Mouse (Mus musculus) splenic B cell, adult 2 months (primary cell): ENCODE data around the gene Ndufa9.

Source experiments
- DNase-seq: peaks from one replicate; pipeline ENCODE4 v3.0.0-alpha.2; 2011; ENCODE audit warnings: low read depth, low spot score
- H3K27me3 ChIP-seq: 2 replicates; pipeline ENCODE4 v1.6.1; 2012; ENCODE audit warnings: mild to moderate bottlenecking, low read length, moderate library complexity, mixed read lengths; ENCODE audit not compliant: control insufficient read depth, poor library complexity, insufficient read depth, severe bottlenecking
- H3K36me3 ChIP-seq: 2 replicates; pipeline ENCODE4 v1.6.1; 2012; ENCODE audit warnings: mild to moderate bottlenecking, low read length, moderate library complexity, mixed read lengths; ENCODE audit not compliant: control insufficient read depth, poor library complexity, insufficient read depth, severe bottlenecking

Gene Ndufa9

GRCm38 (mm10) chr6:126791488-126791887 is 57.4 kb downstream of the Ndufa9 start:
- no peak for DNase-seq
- Histone ChIP-seq H3K36me3 (no peaks in the 10 kb centered on the region), H3K27me3 (no peaks in the 10 kb centered on the region)

GRCm38 (mm10) chr6:126788863-126789262 is 60.1 kb downstream of the Ndufa9 start:
- H3K36me3 ChIP-seq: no peaks in the 10 kb centered on the region
- no peaks in the 10 kb centered on the region for H3K27me3 ChIP-seq
- no peak for DNase-seq

DNA sequence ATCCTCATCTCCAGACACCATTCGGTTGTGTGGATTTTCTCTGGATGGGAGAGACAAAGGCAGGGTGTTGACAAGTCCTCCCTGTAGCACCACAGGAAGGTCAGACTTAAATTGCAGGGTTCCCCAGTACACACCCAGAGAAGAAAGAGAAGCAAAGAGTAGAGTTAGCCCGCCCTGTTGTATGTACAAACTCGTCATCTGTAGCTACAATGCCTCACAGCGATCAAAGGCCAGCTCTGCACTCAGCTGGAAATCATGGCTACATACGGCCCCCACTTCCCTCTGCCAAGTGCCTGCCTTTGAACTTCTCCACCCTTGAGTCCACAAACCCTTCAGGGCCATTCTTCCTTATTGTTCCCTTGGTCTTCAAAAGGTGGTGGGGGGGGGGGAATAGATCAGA is 64.7 kb downstream of the Ndufa9 start:
- no peak for DNase-seq
- no peaks in the 10 kb centered on the region for H3K27me3 ChIP-seq
- H3K36me3 ChIP-seq: no peaks in the 10 kb centered on the region

DNA sequence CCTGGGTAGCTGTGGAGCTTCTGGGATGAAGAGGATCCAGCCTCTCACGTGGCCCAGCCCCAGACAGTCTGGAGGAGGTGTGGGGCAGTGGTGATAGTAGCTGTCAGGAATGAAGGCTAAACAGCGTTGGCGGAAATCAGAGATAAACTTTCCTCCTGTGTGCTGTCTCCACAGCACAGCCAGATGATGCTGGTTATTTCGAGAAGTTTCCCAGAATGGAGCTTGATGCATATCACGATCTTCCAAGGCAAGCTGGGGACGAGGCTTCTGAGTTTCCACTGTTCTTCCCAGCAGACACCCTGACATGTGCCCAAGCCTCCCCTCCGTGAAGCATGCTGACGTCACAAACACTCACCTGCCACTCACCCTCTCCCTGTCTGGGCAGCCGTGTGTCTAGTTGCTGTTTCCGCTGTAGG is 65.3 kb downstream of the Ndufa9 start:
- H3K36me3 ChIP-seq: no peaks in the 10 kb centered on the region
- no peak for DNase-seq
- H3K27me3 ChIP-seq: no peaks in the 10 kb centered on the region

GRCm38 (mm10) chr6:126783056-126783455 is 65.9 kb downstream of the Ndufa9 start:
- no peak for DNase-seq
- Histone ChIP-seq H3K27me3 (no peaks in the 10 kb centered on the region), H3K36me3 (no peaks in the 10 kb centered on the region)

- no peaks in the 10 kb centered on the region for H3K36me3 ChIP-seq
- H3K27me3 ChIP-seq: no peaks in the 10 kb centered on the region
- DNase-seq: no peak
Observed at GRCm38 (mm10) chr6:126777889-126778288, 71.0 kb downstream of the Ndufa9 start.

GRCm38 (mm10) chr6:126773873-126774272 is 75.1 kb downstream of the Ndufa9 start:
- no peaks in the 10 kb centered on the region for H3K27me3 ChIP-seq
- no peaks in the 10 kb centered on the region for H3K36me3 ChIP-seq
- DNase-seq: no peak

DNA sequence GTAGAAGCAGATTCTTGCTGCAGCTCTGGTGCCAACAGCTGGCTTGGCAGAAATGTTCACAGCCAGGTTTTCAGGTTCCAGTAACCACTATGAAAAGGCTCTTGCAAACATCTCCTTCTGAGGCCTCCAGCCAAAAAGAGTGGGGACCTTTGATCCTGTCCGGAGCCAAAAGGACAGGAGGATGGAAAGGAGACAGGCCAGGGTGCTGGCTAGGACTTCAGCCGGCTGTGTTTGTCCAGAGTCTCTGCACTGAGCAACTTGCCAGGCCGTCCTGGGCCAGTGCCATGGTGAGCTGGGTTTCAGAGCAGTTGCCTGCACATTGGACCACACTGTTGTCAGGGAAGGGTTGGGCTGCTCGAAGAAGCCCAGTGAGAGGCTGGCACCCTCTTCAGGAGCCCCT is 76.6 kb downstream of the Ndufa9 start:
- H3K27me3 ChIP-seq: no peaks in the 10 kb centered on the region
- no peaks in the 10 kb centered on the region for H3K36me3 ChIP-seq
- no peak for DNase-seq
